Mouse (Mus musculus): Measurements from ENCODE around the gene Fbrs.
"Not testable (repeated sequence)": the region's sequence is repeated elsewhere in the genome, so short reads cannot be mapped to it uniquely, and the experiment has no call there.

Fbrs gene

DNA sequence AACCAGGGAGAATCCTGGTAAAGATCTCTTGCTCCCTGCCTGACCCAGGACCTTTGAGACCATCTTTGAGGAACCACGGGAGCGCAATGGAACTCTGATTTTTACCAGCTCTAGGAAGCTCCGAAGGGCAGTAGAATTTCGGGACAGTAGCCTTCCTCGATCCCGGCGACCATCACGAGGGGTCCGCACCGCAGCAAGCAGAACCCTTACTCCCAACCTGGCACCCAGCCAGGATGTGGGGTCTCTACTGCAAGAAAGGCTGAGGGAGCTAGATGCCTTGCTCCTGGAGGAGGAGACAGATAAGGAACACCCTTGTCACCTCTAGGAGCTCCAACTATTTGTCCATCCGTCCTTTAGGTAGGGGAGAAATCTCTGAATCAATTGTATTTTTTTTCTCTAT, 2.7 kb upstream of the Fbrs start:
- DNase-seq (ENCODE audit: low read depth, low spot score): no peak

GRCm38 (mm10) chr7:127476855-127477254, 2.1 kb upstream of the Fbrs start:
- no peak for DNase-seq (ENCODE audit: low read depth, low spot score)

GRCm38 (mm10) chr7:127477687-127478634, 1.0 kb upstream of the Fbrs start:
- DNase-seq (ENCODE audit: low read depth, low spot score): peak; percentile 100

DNA sequence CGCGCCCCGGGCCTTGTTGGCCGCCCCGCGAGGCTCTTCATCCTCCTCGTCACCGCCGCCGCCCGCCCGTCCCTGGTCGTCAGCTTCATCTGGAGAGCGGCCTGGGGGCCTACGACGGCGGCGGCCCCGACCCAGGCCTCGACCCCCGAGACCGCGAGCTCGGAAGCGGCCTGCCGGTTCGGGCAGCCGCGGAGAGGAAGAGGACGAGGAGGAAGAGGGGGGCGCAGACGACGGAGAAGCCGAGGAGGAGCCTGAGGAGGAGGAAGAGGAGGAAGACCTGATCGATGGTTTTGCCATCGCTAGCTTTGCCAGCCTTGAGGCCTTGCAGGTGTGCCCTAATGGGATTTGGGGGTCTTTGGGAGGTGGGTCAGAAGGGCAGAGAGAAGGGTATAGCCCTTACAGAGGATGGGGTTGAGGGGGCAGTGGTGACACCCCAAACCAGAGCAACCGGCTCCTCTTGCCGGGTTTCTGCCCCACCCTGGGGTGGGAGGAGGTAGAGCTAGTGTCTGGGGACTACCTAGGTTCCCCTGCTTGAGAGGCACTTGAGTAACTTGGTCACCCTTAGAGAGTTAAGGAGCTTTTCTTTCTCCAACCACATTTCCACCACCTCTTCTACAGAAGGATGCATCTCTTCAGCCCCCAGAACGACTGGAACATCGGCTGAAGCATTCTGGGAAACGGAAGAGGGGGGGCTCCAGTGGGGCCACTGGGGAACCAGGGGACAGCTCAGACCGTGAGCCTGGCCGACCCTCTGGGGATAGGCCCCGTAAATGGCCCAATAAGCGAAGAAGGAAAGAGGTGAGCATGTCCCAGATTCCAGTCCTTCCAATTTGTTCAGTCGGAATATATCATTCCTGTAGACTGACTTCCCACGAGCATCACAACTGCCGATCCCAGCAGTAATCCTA, 573 bp downstream of the Fbrs start:
- DNase-seq (ENCODE audit: low read depth, low spot score): no peak

DNA sequence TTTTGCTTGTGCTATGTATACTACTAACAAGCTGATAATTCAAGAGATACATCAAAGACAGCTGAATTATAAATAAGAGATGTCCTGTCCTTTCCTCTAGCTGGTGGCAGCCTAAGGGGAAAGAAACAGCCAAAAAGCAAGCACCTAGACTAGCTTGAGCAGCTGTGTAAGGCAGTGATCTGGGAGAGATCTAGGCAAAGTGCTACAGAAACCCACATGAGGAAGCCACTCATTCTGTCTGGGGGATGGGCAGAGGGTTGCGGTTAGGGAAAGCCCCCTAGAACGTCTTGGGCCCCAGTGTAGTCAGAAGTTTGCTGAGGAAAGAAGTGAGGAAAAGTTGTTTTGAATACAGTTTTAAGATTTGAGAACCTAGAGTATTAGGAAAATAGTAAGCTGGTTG, 1.3 kb downstream of the Fbrs start:
- DNase-seq (ENCODE audit: low read depth, low spot score): no peak

DNA sequence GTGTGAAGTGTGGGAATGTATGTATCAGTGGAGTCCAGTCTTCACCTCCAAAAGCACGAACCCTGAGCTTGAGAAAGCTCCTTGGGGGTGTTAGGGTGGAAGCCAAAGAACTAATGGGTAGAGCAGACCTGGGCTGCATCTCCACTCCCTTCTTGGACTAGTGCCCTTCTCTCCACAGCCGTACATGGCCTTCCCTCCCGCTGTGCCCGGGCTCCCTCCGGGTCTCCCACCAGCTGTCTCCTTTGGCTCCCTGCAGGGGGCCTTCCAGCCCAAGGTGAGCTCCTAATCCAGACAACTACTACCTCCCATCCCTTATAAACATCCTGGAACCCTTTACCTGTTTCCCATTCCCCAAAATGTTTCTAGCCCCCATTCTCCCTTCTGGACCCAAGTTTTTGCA, 6.4 kb downstream of the Fbrs start:
- no peak for DNase-seq (ENCODE audit: low read depth, low spot score)

DNA sequence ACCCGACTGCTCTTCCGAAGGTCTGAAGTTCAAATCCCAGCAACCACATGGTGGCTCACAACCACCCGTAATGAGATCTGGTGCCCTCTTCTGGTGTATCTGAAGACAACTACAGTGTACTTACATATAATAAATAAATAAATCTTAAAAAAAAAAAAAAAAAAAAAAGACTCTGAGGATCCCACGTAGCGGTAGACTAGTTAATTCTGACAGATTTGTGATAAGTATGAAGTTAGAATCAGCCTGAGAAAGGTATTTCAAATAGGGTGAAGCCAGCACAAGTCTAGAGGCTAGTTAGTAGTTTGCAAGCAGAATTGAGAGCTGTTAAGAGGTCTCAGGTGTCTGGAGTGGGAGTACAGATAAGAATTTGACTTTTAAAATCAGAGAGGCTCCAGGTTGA, 9.4 kb downstream of the Fbrs start:
- DNase-seq (ENCODE audit: low read depth, low spot score): not testable (repeated sequence)

DNA sequence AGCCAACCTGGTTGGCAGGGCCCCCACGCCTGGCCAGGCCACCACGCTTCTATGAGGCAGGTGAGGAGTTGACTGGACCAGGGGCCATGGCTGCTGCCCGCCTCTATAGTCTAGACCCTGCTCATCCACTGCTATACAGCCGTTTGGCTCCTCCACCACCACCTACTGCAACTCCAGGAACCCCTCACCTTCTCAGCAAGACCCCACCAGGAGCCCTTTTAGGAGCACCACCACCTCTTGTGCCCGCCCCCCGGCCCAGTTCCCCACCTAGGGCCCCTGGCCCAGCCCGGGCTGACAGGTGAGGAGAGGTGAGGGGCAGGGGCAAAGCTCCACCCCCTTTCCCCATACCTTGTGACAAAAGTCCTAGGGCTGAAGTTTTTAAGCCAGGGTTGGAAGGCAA, 11.0 kb downstream of the Fbrs start:
- no peak for DNase-seq (ENCODE audit: low read depth, low spot score)

GRCm38 (mm10) chr7:127491846-127492245, 12.8 kb downstream of the Fbrs start:
- DNase-seq (ENCODE audit: low read depth, low spot score): no peak

GRCm38 (mm10) chr7:127494648-127495047, 15.6 kb downstream of the Fbrs start:
- DNase-seq (ENCODE audit: low read depth, low spot score): no peak

DNA sequence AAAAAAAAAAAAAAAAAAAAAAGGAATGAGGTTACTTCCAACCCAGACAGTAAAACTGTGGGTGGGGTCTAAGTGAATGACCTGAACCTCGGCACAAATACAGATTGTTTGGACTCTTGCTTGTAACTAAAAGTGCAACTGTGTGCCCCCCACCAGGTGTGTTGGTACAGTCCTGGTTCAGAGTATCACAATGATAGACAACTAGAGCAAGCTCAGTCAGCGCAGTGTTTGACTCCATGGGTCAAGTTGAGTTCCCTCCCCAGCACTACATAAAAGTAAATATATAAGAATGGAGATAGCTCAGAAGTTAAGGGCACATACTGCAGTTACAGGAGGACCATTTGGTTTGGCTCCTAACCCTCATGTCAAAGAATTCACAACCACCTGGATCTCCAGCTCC, 18.4 kb downstream of the Fbrs start:
- no peak for DNase-seq (ENCODE audit: low read depth, low spot score)

- peak; percentile 24 for DNase-seq (ENCODE audit: low read depth, low spot score)
Measured at GRCm38 (mm10) chr7:127498407-127498806, 19.4 kb downstream of the Fbrs start.

- DNase-seq (ENCODE audit: low read depth, low spot score): no peak
Measured at GRCm38 (mm10) chr7:127508291-127508690, 29.3 kb downstream of the Fbrs start.

GRCm38 (mm10) chr7:127509830-127510229, 30.8 kb downstream of the Fbrs start:
- DNase-seq (ENCODE audit: low read depth, low spot score): not testable (repeated sequence)

DNA sequence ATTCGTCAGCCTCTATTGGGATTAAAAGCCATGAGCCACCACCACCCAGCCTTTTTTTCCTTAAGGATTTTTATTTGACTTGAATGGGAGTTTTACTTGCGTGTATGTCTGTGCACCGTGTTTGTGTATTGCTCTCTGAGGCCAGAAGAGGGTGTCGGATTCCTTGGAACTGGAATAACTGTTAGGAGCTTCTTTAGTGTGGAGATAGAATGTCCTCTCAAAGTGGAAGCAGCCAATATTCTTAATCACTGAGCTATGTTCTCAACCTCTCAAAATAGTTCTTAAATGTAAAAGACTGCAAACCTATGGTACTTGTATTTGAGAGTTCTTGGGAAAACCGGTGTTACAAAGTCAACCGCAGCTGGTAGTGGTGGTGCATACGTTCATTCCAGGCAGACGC, 32.2 kb downstream of the Fbrs start:
- DNase-seq (ENCODE audit: low read depth, low spot score): no peak

DNA sequence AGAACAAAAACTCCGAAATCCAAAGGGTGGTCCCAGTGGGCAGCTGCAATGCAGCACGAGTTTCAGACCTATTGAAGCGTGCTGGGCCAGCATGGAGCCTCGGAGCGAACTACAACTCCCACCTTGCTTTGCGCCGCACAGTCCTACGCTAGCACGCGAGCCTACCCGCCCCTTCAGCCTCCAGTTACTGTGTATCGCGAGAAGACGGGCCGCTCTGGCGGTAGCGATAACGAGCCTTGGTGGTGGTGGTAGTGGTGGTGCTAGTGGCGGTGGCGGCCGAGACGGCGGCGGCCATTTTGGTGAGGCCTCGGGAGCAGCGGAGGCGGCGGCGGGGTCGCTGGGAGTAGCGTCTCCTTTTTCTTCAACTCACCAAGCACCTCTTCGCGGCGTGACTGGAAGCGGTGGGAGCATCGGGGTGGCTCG, 32.8 kb downstream of the Fbrs start, which contains the start of gene Srcap:
TSS of gene Srcap (plus strand) at position 176 of the 423 bp plus-strand sequence.
- DNase-seq (ENCODE audit: low read depth, low spot score): peak; percentile 97

- peak; percentile 95 for DNase-seq (ENCODE audit: low read depth, low spot score)
Measured at GRCm38 (mm10) chr7:127512231-127513015, 33.4 kb downstream of the Fbrs start.

DNA sequence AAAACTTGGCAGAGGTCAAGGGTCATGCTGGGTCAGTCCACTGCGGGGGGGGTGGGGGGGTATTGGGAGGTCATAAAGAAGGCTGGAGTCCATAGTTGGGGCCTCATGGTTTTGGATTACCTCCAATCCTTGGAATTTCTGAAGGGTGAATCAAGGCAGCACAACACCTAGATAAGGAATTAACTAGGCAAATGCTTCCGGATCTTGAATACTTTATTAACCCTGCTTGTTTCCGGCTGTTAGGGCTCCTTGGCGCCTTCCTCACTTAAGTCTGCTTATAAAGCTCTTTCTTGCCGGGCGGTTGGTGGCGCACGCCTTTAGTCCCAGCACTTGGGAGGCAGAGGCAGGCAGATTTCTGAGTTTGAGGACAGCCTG, 34.0 kb downstream of the Fbrs start:
- no peak for DNase-seq (ENCODE audit: low read depth, low spot score)

DNA sequence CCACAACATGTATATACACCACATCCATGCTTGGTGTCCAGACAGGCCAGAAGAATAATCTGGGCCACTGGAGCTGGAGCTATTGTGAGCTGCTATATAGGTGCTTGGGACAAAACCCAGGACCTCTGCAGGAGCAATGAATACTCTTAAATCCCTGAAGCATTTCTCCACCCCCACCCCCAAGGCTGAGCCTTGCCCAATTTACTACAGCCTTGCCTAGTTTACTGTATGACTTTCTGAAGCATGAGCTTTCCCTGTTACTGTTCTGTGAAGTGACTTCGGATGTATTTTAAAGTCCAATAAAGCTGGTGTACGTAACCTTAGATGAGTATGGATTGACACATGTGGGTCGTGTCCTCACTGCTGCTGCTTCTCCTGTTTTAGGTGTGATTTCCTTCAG, 34.8 kb downstream of the Fbrs start:
- DNase-seq (ENCODE audit: low read depth, low spot score): no peak

- DNase-seq (ENCODE audit: low read depth, low spot score): no peak
Measured at GRCm38 (mm10) chr7:127515846-127516245, 36.8 kb downstream of the Fbrs start.

DNA sequence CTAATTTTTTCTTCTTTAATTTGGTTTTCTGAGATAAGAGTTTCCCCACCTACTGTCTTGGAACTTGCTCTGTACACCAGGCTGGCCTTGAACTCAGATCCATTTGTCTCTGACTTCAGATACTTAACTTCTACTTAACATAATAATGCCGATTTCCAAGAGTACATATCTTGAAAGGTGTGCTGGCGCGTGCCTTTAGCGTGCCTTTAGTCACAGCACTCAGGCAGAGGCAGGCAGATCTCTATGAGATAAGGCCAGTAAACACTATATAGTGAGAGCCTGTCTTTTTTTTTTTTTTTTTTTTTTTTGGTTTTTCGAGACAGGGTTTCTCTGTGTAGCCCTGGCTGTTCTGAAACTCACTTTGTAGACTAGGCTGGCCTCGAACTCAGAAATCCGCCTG, 37.3 kb downstream of the Fbrs start:
- DNase-seq (ENCODE audit: low read depth, low spot score): no peak

GRCm38 (mm10) chr7:127519284-127519683, 40.3 kb downstream of the Fbrs start, which contains the start of gene Gm42715:
TSS of gene Gm42715 (plus strand) at chr7:127519584.
- no peak for DNase-seq (ENCODE audit: low read depth, low spot score)
